Mouse (Mus musculus) hindbrain, postnatal 0 days (tissue): ENCODE results near the gene Hivep1. TPM values are rescaled to one million over a fixed set of nuclear protein-coding genes. Genes with fewer than 3 reads are reported as not detected.

Source experiments
- ATAC-seq: fragments of 200-750 bp; cut with Nextera tagmentation; 2 replicates; pipeline ENCODE4 v1.8.0; 2017; ENCODE audit warnings: mild to moderate bottlenecking, moderate TSS enrichment, moderate library complexity
- DNase-seq: peaks from one replicate; pipeline ENCODE4 v3.0.0-alpha.2; 2015; ENCODE audit warnings: low spot score
- H3K27ac ChIP-seq: fragments of 300-500 bp; sonication (generic); 2 replicates; pipeline ENCODE4 v1.5.1; 2014; ENCODE audit warnings: mild to moderate bottlenecking
- H3K27me3 ChIP-seq: fragments of 300-500 bp; sonication (generic); 2 replicates; pipeline ENCODE4 v1.6.1; 2014; ENCODE audit warnings: low read length, mixed read lengths; ENCODE audit not compliant: insufficient read depth
- H3K36me3 ChIP-seq: fragments of 300-500 bp; sonication (generic); 2 replicates; pipeline ENCODE4 v1.6.1; 2014; ENCODE audit warnings: low read length, mixed read lengths; ENCODE audit not compliant: insufficient read depth
- H3K4me1 ChIP-seq: fragments of 300-500 bp; sonication (generic); 2 replicates; pipeline ENCODE4 v1.6.1; 2014; ENCODE audit warnings: antibody characterized with exemption, low read length, mixed read lengths; ENCODE audit not compliant: insufficient read depth
- H3K4me2 ChIP-seq: fragments of 300-500 bp; sonication (generic); 2 replicates; pipeline ENCODE4 v1.6.1; 2014; ENCODE audit warnings: low read depth, mild to moderate bottlenecking, low read length, moderate library complexity, mixed read lengths
- H3K4me3 ChIP-seq: fragments of 300-500 bp; sonication (generic); 2 replicates; pipeline ENCODE4 v1.5.1; 2014; ENCODE audit warnings: low read length
- H3K9ac ChIP-seq: fragments of 300-500 bp; sonication (generic); replicated peaks from 2 replicates; pipeline ENCODE4 v1.6.1; 2014; ENCODE audit warnings: mild to moderate bottlenecking, low read length, moderate library complexity, mixed read lengths
- H3K9me3 ChIP-seq: fragments of 300-500 bp; sonication (generic); 2 replicates; pipeline ENCODE4 v1.6.1; 2016; ENCODE audit warnings: low read length, mixed read lengths
- CTCF ChIP-seq: IDR thresholded peaks from 2 replicates; pipeline ENCODE4 v1.5.1; 2016; ENCODE audit warnings: antibody characterized with exemption, control low read depth, low read depth
- WGBS: fragments of 180-500 bp; shearing (Covaris S2); extraction: QIAGEN DNeasy Blood & Tissue Kit; methylation state at CpG from one replicate; pipeline ENCODE4 v1.1.7; 2014; 5-methylcytosine and 5-hydroxymethylcytosine counted together
- polyA plus RNA-seq: library from polyadenylated mRNA; unstranded; fragments of >200 nt; fragmentation: Nextera tagmentation; extraction: Ambion mirVana; gene quantifications from 2 replicates; pipeline ENCODE4 v1.2.1, GENCODE M21; 2015
- total RNA-seq: library from RNA; depleted of rRNA; stranded (reverse); fragments of >200 nt; gene quantifications from 2 replicates; pipeline ENCODE4 v1.2.3, GENCODE M21; 2014

Hivep1 gene
- total and polyA plus RNA-seq, 2 experiments from 2014 or later: 20.3 to 36.9 TPM

GRCm38 (mm10) chr13:42073285-42073684, 21.5 kb downstream of the Hivep1 start:
- H3K27me3 ChIP-seq: no peaks in the 10 kb centered on the region

GRCm38 (mm10) chr13:42075546-42075945, 23.7 kb downstream of the Hivep1 start:
- Histone ChIP-seq H3K9me3 (no peaks in the 10 kb centered on the region), H3K9ac (no peak overlapping the region), H3K27ac (no peak overlapping the region), H3K4me1 (no peaks in the 10 kb centered on the region), H3K4me3 (no peak overlapping the region), H3K36me3 (0 out of 2 replicates have a peak, but pooled peaks cover 5% of the 10 kb centered on the region), H3K27me3 (no peaks in the 10 kb centered on the region), H3K4me2 (no peak overlapping the region)
- no peak for DNase-seq
- no peak for TF ChIP-seq CTCF
- 92% methylated on average over 5 of the region's 5 CpGs for WGBS
- ATAC-seq: no peak

More at GRCm38 (mm10) chr13:42073285-42073684, 21.5 kb downstream of the Hivep1 start:
- no peak for DNase-seq
- no peaks in the 10 kb centered on the region for H3K9me3 ChIP-seq
- whole genome bisulfite sequencing: 82% methylated on average over 6 of the region's 6 CpGs
- peaks cover 4% of the 10 kb centered on the region; the same call in 1 of the 2 replicates for H3K4me1 ChIP-seq
- TF ChIP-seq CTCF: no peak
- H3K36me3 ChIP-seq: 0 out of 2 replicates have a peak, but pooled peaks cover under 1% of the 10 kb centered on the region
- ATAC-seq: no peak
- no peak overlapping the region for H3K9ac ChIP-seq
- H3K27ac ChIP-seq: no peak overlapping the region
- no peak overlapping the region for H3K4me2 ChIP-seq
- H3K4me3 ChIP-seq: no peak overlapping the region

GRCm38 (mm10) chr13:42076751-42077302, 25.0 kb downstream of the Hivep1 start:
- WGBS: 87% methylated on average over 5 of the region's 5 CpGs
- ATAC-seq: no peak
- H3K9ac ChIP-seq: no peak overlapping the region
- no peak for DNase-seq
- H3K27ac ChIP-seq: no peak overlapping the region
- no peaks in the 10 kb centered on the region for H3K27me3 ChIP-seq
- 0 out of 2 replicates have a peak, but pooled peaks cover 5% of the 10 kb centered on the region for H3K36me3 ChIP-seq
- no peaks in the 10 kb centered on the region for H3K9me3 ChIP-seq
- no peak overlapping the region for H3K4me2 ChIP-seq
- H3K4me1 ChIP-seq: no peaks in the 10 kb centered on the region
- H3K4me3 ChIP-seq: no peak overlapping the region
- no peak for TF ChIP-seq CTCF

- H3K4me3 ChIP-seq: no peak overlapping the region
- no peaks in the 10 kb centered on the region for H3K9me3 ChIP-seq
- no peaks in the 10 kb centered on the region for H3K4me1 ChIP-seq
- H3K9ac ChIP-seq: no peak overlapping the region
- H3K27me3 ChIP-seq: no peaks in the 10 kb centered on the region
- H3K36me3 ChIP-seq: 0 out of 2 replicates have a peak, but pooled peaks cover 5% of the 10 kb centered on the region
- DNase-seq (no peak), ATAC-seq (no peak)
- TF ChIP-seq CTCF: no peak
- H3K4me2 ChIP-seq: no peak overlapping the region
- 87% methylated on average over 3 of the region's 3 CpGs for WGBS
- no peak overlapping the region for H3K27ac ChIP-seq
Observed at GRCm38 (mm10) chr13:42077629-42078028, 25.8 kb downstream of the Hivep1 start.

GRCm38 (mm10) chr13:42080131-42080916, 28.5 kb downstream of the Hivep1 start:
- no peak for TF ChIP-seq CTCF
- Histone ChIP-seq H3K4me3 (no peak overlapping the region), H3K4me1 (no peaks in the 10 kb centered on the region), H3K9me3 (no peaks in the 10 kb centered on the region), H3K27ac (no peak overlapping the region), H3K4me2 (no peak overlapping the region), H3K27me3 (no peaks in the 10 kb centered on the region), H3K36me3 (0 out of 2 replicates have a peak, but pooled peaks cover 5% of the 10 kb centered on the region), H3K9ac (no peak overlapping the region)
- ATAC-seq (no peak), DNase-seq (no peak)
- 68% methylated on average over 10 of the region's 10 CpGs for WGBS

GRCm38 (mm10) chr13:42088339-42088738, 36.5 kb downstream of the Hivep1 start:
- DNase-seq (no peak), ATAC-seq (no peak)
- TF ChIP-seq CTCF: no peak
- Histone ChIP-seq H3K9ac (no peak overlapping the region), H3K36me3 (no peaks in the 10 kb centered on the region), H3K4me1 (peaks cover 6% of the 10 kb centered on the region), H3K9me3 (no peaks in the 10 kb centered on the region), H3K27ac (no peak overlapping the region), H3K4me3 (no peak overlapping the region), H3K27me3 (no peaks in the 10 kb centered on the region), H3K4me2 (no peak overlapping the region)
- 63% methylated on average over 5 of the region's 5 CpGs for WGBS

GRCm38 (mm10) chr13:42089025-42089424, 37.2 kb downstream of the Hivep1 start:
- ATAC-seq (no peak), DNase-seq (no peak)
- no peak for TF ChIP-seq CTCF
- H3K36me3 ChIP-seq: no peaks in the 10 kb centered on the region
- WGBS: 73% methylated on average over 8 of the region's 8 CpGs
- no peak overlapping the region for H3K4me2 ChIP-seq
- H3K27ac ChIP-seq: no peak overlapping the region
- H3K9ac ChIP-seq: no peak overlapping the region
- H3K27me3 ChIP-seq: no peaks in the 10 kb centered on the region
- no peak overlapping the region for H3K4me3 ChIP-seq
- peaks cover 6% of the 10 kb centered on the region for H3K4me1 ChIP-seq
- no peaks in the 10 kb centered on the region for H3K9me3 ChIP-seq
